Mouse (Mus musculus) v-Abl transformed pro-B cells (cell line): ENCODE measurements around the gene Ddb1.
"Not testable (repeated sequence)": the region's sequence is repeated elsewhere in the genome, so short reads cannot be mapped to it uniquely, and the experiment has no call there.

ENCODE experiments used
- in situ Hi-C, 2 experiments: fragments of 400-800 bp; cut with MboI; formaldehyde crosslinking; loops; one replicate each; pipeline ENCODE4 v1.15.1; 2025; ENCODE audit not compliant: unreplicated experiment in 2 of 2

The Ddb1 gene

GRCm38 (mm10) chr19:10605293-10605900 lies at the start of gene Ddb1, which contains the start of gene Tkfc:
Gene Ddb1, plus strand, starts transcription at chr19:10605327.
Gene Tkfc, minus strand, starts transcription at chr19:10605654.
- in situ Hi-C loops = loop anchor here (5.0 to 25.0 kb wide), 4 partner anchors 53 to 1332 kb away; no protein-coding TSS in a partner anchor

- in situ Hi-C loops = no loop called here
Measured at GRCm38 (mm10) chr19:10555624-10556510, 49.3 kb upstream of the Ddb1 start, which contains the start of gene Tmem216. Gene Tmem216, minus strand, starts transcription at chr19:10556238.

- in situ Hi-C loops = no loop called here
Measured at GRCm38 (mm10) chr19:10557001-10557400, 48.1 kb upstream of the Ddb1 start.

GRCm38 (mm10) chr19:10557430-10557829 lies 47.7 kb upstream of the Ddb1 start:
- in situ Hi-C loops = no loop called here

- in situ Hi-C loops = not testable (repeated sequence)
Measured at GRCm38 (mm10) chr19:10557837-10558375, 47.2 kb upstream of the Ddb1 start.

GRCm38 (mm10) chr19:10560108-10560507 lies 45.0 kb upstream of the Ddb1 start:
- in situ Hi-C loops = no loop called here

- in situ Hi-C loops = no loop called here
Measured at GRCm38 (mm10) chr19:10561558-10562314, 43.4 kb upstream of the Ddb1 start.

- in situ Hi-C loops = no loop called here
Measured at GRCm38 (mm10) chr19:10562351-10562750, 42.8 kb upstream of the Ddb1 start.

- in situ Hi-C loops = no loop called here
Measured at GRCm38 (mm10) chr19:10564278-10564677, 40.8 kb upstream of the Ddb1 start.

- in situ Hi-C loops = no loop called here
Measured at GRCm38 (mm10) chr19:10565217-10565616, 39.9 kb upstream of the Ddb1 start.

GRCm38 (mm10) chr19:10569627-10570026 lies 35.5 kb upstream of the Ddb1 start:
- in situ Hi-C loops = no loop called here

- in situ Hi-C loops = loop anchor here (25.0 kb wide), 2 partner anchors 615 to 640 kb away; no protein-coding TSS in a partner anchor
Measured at GRCm38 (mm10) chr19:10576690-10577561, 28.2 kb upstream of the Ddb1 start, which contains the start of the genes Cyb561a3 and Tmem138. Gene Cyb561a3, plus strand, starts transcription at chr19:10577172. Gene Tmem138, minus strand, starts transcription at chr19:10577362.

GRCm38 (mm10) chr19:10580102-10580501 lies 25.0 kb upstream of the Ddb1 start:
- in situ Hi-C loops = loop anchor here (25.0 kb wide), 2 partner anchors 618 to 643 kb away; no protein-coding TSS in a partner anchor

- in situ Hi-C loops = loop anchor here (25.0 kb wide), 2 partner anchors 618 to 643 kb away; no protein-coding TSS in a partner anchor
Measured at GRCm38 (mm10) chr19:10580761-10581160, 24.4 kb upstream of the Ddb1 start.

GRCm38 (mm10) chr19:10581984-10582383 lies 23.1 kb upstream of the Ddb1 start:
- in situ Hi-C loops = loop anchor here (25.0 kb wide), 2 partner anchors 620 to 645 kb away; no protein-coding TSS in a partner anchor

- in situ Hi-C loops = loop anchor here (25.0 kb wide), 2 partner anchors 621 to 646 kb away; no protein-coding TSS in a partner anchor
Measured at GRCm38 (mm10) chr19:10583550-10584146, 21.5 kb upstream of the Ddb1 start.

GRCm38 (mm10) chr19:10585112-10585511 lies 20.0 kb upstream of the Ddb1 start:
- in situ Hi-C loops = loop anchor here (25.0 kb wide), 2 partner anchors 623 to 648 kb away; no protein-coding TSS in a partner anchor

GRCm38 (mm10) chr19:10587231-10587630 lies 17.9 kb upstream of the Ddb1 start:
- in situ Hi-C loops = loop anchor here (25.0 kb wide), 2 partner anchors 625 to 650 kb away; no protein-coding TSS in a partner anchor
